Comparison of ENCODE assay signal across 20 mouse cellular contexts in the genomic region with DNA sequence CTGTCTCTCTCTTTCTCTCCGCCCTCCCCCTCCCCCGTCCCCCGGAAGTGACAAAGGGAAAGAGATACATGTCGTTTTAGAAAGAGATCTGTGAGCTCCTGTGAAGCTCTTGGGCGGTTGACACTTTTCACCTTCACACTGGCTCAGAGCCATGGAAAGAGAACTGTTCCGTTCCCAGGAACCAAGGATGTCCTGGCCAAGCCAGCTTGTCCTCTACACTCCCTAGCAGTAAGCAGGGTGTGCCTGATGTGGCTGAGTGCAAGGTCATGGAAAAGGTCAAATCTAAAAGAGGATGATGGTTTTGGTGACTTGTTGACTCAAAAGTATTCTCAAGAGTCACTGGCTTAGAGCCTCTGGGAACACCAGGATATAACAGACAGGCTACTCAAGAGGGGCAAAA.
A peak's percentile ranks its signal among the peaks of the same experiment; 100 is the strongest.
DNase-seq lines count a peak whose midpoint lies in the region; ATAC-seq lines count a peak whose summit lies in the region.
"Had no signal": no experiment of that assay in that cellular context is flagged by ENCODE, and none has a peak within 500 bp of the region (broad histone marks: within the 10 kb centered on the region; RNA-seq: fewer than 3 reads in every experiment).

No protein-coding gene starts in this region.

- no peak overlapping the region for H3K4me3 ChIP-seq in heart, embryonic 14.5 days (ENCODE audit: control insufficient read depth in 1 of 2, insufficient read depth in 1 of 2, low read depth in 1 of 2, low read length in 2 of 2)
- H3K4me3 ChIP-seq: limb, embryonic 15.5 days; midbrain, embryonic 15.5 days; neural tube, embryonic 12.5 days had no signal

- no peak overlapping the region for H3K9ac ChIP-seq in heart, embryonic 14.5 days (ENCODE audit: low read length)
- H3K9ac ChIP-seq: hindbrain, embryonic 14.5 days; limb, embryonic 15.5 days; midbrain, embryonic 15.5 days; neural tube, embryonic 12.5 days had no signal

- no peaks in the 10 kb centered on the region for H3K27me3 ChIP-seq in heart, embryonic 14.5 days (ENCODE audit: control insufficient read depth, insufficient read depth, low read length)
- H3K27me3 ChIP-seq: neural tube, embryonic 12.5 days had no signal

- 22% methylated on average over 6 of the region's 6 CpGs for WGBS in heart, embryonic 14.5 days

- no peak overlapping the region for H3K4me2 ChIP-seq in heart, embryonic 14.5 days (ENCODE audit: low read length)
- H3K4me2 ChIP-seq: hindbrain, embryonic 14.5 days; limb, embryonic 15.5 days; midbrain, embryonic 15.5 days; neural tube, embryonic 12.5 days had no signal

- peak; percentile 16 for DNase-seq in CD4-positive, CD25-positive, alpha-beta regulatory T cell, adult 2 months (ENCODE audit: low read depth, low spot score)
- DNase-seq in lung, postnatal 25 days (ENCODE audit: low spot score), result peak; percentile 14
- no peak for DNase-seq in lung, adult 18-20 months
- peak; percentile 12 for DNase-seq in skeletal muscle tissue, adult 2 months (ENCODE audit: low read depth, low spot score)
- no peak for DNase-seq in frontal cortex, postnatal 25 days (ENCODE audit: low spot score in 2 of 2)
- no peak for DNase-seq in c-Kit-positive CD71-positive TER-119-positive erythroid progenitor cells, embryonic 14.5 days (ENCODE audit: low spot score)
- DNase-seq: cerebellum, adult 9-10 months; gastrocnemius, postnatal 14 days; kidney, postnatal 4 days; thymus, postnatal 36 days had no signal

- peaks cover 6 to 17% of the 10 kb centered on the region in 2 experiments for H3K4me1 ChIP-seq in heart, embryonic 14.5 days (ENCODE audit: control insufficient read depth in 2 of 2, insufficient read depth in 2 of 2, low read length in 2 of 2)
- H3K4me1 ChIP-seq: midbrain, embryonic 15.5 days had no signal

- no peaks in the 10 kb centered on the region for H3K9me3 ChIP-seq in heart, embryonic 14.5 days (ENCODE audit: control insufficient read depth, low read length)
- H3K9me3 ChIP-seq: limb, embryonic 15.5 days; midbrain, embryonic 15.5 days; neural tube, embryonic 12.5 days had no signal

- peak overlapping the region; percentile 28 to 72; a peak in 3 of 4 replicates for H3K27ac ChIP-seq in heart, embryonic 14.5 days (replicated peaks in 1 of 2; ENCODE audit: control insufficient read depth in 1 of 2, insufficient read depth in 1 of 2, low read depth in 2 of 2, low read length in 2 of 2)
- H3K27ac ChIP-seq: hindbrain, embryonic 14.5 days; limb, embryonic 15.5 days; macrophage; midbrain, embryonic 15.5 days; neural tube, embryonic 12.5 days had no signal

- no peak for ATAC-seq in CD4-positive, CD25-positive, alpha-beta regulatory T cell, adult 4 months
- peak; percentile 69; the same call in 1 of the 2 replicates for ATAC-seq in heart, embryonic 14.5 days (ENCODE audit: insufficient number of reproducible peaks, insufficient read depth, low FRiP score, low read depth)
- ATAC-seq: forebrain, embryonic 16.5 days; intestine, postnatal 0 days; midbrain, embryonic 15.5 days had no signal

- no peaks in the 10 kb centered on the region for H3K36me3 ChIP-seq in heart, embryonic 14.5 days (ENCODE audit: control insufficient read depth, insufficient read depth, low read length)
- H3K36me3 ChIP-seq: G1E; limb, embryonic 15.5 days; midbrain, embryonic 15.5 days; neural tube, embryonic 12.5 days had no signal

Comparison
In these comparisons a context has a peak if more than half of its experiments do, and no peak if none do; other contexts are left out.
1. DNase-seq: peak in CD4-positive, CD25-positive, alpha-beta regulatory T cell, adult 2 months (single experiment), lung, postnatal 25 days (single experiment) and skeletal muscle tissue, adult 2 months (single experiment); none in lung, adult 18-20 months (0 of 2), frontal cortex, postnatal 25 days (0 of 2) and c-Kit-positive CD71-positive TER-119-positive erythroid progenitor cells, embryonic 14.5 days (single experiment).